Mouse (Mus musculus) left cerebral cortex, adult 2 months (tissue): ENCODE results near the gene Impg2. TPM values are rescaled to one million over a fixed set of nuclear protein-coding genes. Genes with fewer than 3 reads are reported as not detected.

ENCODE experiments used
- DNase-seq, 2 experiments: peaks; one replicate each; pipeline ENCODE4 v3.0.0; 2021 to 2022; ENCODE audit warnings: low spot score in 2 of 2, mixed read lengths in 1 of 2; ENCODE audit errors: extremely low spot score in 1 of 2
- H3K27ac ChIP-seq: fragments of 200-600 bp; 2 replicates; pipeline ENCODE4 v1.8.1; 2022
- H3K4me3 ChIP-seq: fragments of 200-600 bp; 2 replicates; pipeline ENCODE4 v1.8.1; 2022
- CTCF ChIP-seq: fragments of 200-600 bp; IDR thresholded peaks from 2 replicates; pipeline ENCODE4 v1.8.1; 2022; ENCODE audit warnings: antibody characterized with exemption, mild to moderate bottlenecking, moderate library complexity
- intact Hi-C: fragments of 180-260 bp; cut with DNase I; formaldehyde crosslinking; loops from one replicate; pipeline ENCODE4 v1.15.1; 2025
- long read RNA-seq, 2 experiments: library from polyadenylated mRNA; stranded (forward); transcript quantifications; one replicate each; pipeline ENCODE4 v2.0.0; 2021; ENCODE audit warnings: borderline mapping rate in 2 of 2
- total RNA-seq, 2 experiments: library from RNA; stranded (reverse); gene quantifications; 2 replicates each; pipeline ENCODE4 v1.2.3; 2021

The Impg2 gene
- total RNA-seq, result 1 to 10 TPM in 1 of 2 experiments, under 1 TPM in 1; 0.93 to 1.1 TPM
- long read RNA-seq, experiment 1, result 0 reads
- long read RNA-seq, experiment 2, result 0 reads

- H3K27ac ChIP-seq, result no peak within 1 kb of the TSS
- no peak within 1 kb of the TSS for H3K4me3 ChIP-seq
- intact Hi-C loops, result no loop called here
- no peak for TF ChIP-seq CTCF
- DNase-seq, result no peak
Measured at GRCm38 (mm10) chr16:56204051-56204450, at the start of gene Impg2. Impg2 (plus strand) TSS chr16:56204313.

- Histone ChIP-seq H3K4me3 (no peak overlapping the region), H3K27ac (no peak overlapping the region)
- intact Hi-C loops, result no loop called here
- no peak for TF ChIP-seq CTCF
- DNase-seq, result no peak
Measured at GRCm38 (mm10) chr16:56163466-56163865, 40.6 kb upstream of the Impg2 start.

- H3K27ac ChIP-seq, result no peak overlapping the region
- TF ChIP-seq CTCF, result no peak
- DNase-seq, result no peak
- no peak overlapping the region for H3K4me3 ChIP-seq
- intact Hi-C loops, result loop anchor here (5.0 kb wide), 1 partner anchor 507 kb away; no protein-coding TSS in a partner anchor
Measured at GRCm38 (mm10) chr16:56170247-56170646, 33.9 kb upstream of the Impg2 start.

GRCm38 (mm10) chr16:56175867-56176581, 28.1 kb upstream of the Impg2 start:
- intact Hi-C loops, result loop anchor here (5.0 kb wide), 1 partner anchor 521 kb away; no protein-coding TSS in a partner anchor
- peak; percentile 40 for TF ChIP-seq CTCF
- H3K4me3 ChIP-seq, result no peak overlapping the region
- no peak overlapping the region for H3K27ac ChIP-seq
- no peak for DNase-seq

- TF ChIP-seq CTCF, result no peak
- no peak for DNase-seq
- intact Hi-C loops, result no loop called here
- no peak overlapping the region for H3K4me3 ChIP-seq
- no peak overlapping the region for H3K27ac ChIP-seq
Measured at GRCm38 (mm10) chr16:56186863-56187262, 17.2 kb upstream of the Impg2 start.

GRCm38 (mm10) chr16:56188198-56188597, 15.9 kb upstream of the Impg2 start:
- no peak overlapping the region for H3K27ac ChIP-seq
- intact Hi-C loops, result no loop called here
- TF ChIP-seq CTCF, result no peak
- H3K4me3 ChIP-seq, result no peak overlapping the region
- no peak for DNase-seq

- TF ChIP-seq CTCF, result no peak
- H3K4me3 ChIP-seq, result no peak overlapping the region
- no peak overlapping the region for H3K27ac ChIP-seq
- DNase-seq, result no peak
- intact Hi-C loops, result no loop called here
Measured at GRCm38 (mm10) chr16:56212740-56213139, 8.6 kb downstream of the Impg2 start.

GRCm38 (mm10) chr16:56227686-56228085, 23.6 kb downstream of the Impg2 start:
- intact Hi-C loops, result no loop called here
- TF ChIP-seq CTCF, result no peak
- Histone ChIP-seq H3K4me3 (no peak overlapping the region), H3K27ac (no peak overlapping the region)
- DNase-seq, result no peak

- intact Hi-C loops, result no loop called here
- TF ChIP-seq CTCF, result no peak
- no peak overlapping the region for H3K27ac ChIP-seq
- no peak overlapping the region for H3K4me3 ChIP-seq
- no peak for DNase-seq
Measured at GRCm38 (mm10) chr16:56229455-56229854, 25.3 kb downstream of the Impg2 start.

GRCm38 (mm10) chr16:56231300-56231699, 27.2 kb downstream of the Impg2 start:
- Histone ChIP-seq H3K4me3 (no peak overlapping the region), H3K27ac (no peak overlapping the region)
- intact Hi-C loops, result no loop called here
- peak; percentile 53 for TF ChIP-seq CTCF
- peak in 1 of 2 experiments; percentile 28 for DNase-seq

GRCm38 (mm10) chr16:56232736-56233135, 28.6 kb downstream of the Impg2 start:
- intact Hi-C loops, result no loop called here
- DNase-seq, result no peak
- no peak for TF ChIP-seq CTCF
- Histone ChIP-seq H3K27ac (no peak overlapping the region), H3K4me3 (no peak overlapping the region)

- DNase-seq, result no peak
- intact Hi-C loops, result no loop called here
- Histone ChIP-seq H3K27ac (no peak overlapping the region), H3K4me3 (no peak overlapping the region)
- no peak for TF ChIP-seq CTCF
Measured at GRCm38 (mm10) chr16:56246031-56246430, 41.9 kb downstream of the Impg2 start.

- TF ChIP-seq CTCF, result no peak
- no peak overlapping the region for H3K4me3 ChIP-seq
- DNase-seq, result no peak
- H3K27ac ChIP-seq, result no peak overlapping the region
- intact Hi-C loops, result no loop called here
Measured at GRCm38 (mm10) chr16:56273917-56274316, 69.8 kb downstream of the Impg2 start.
